Mouse (Mus musculus): ENCODE data around the gene Cyp2ab1.
"Not testable (repeated sequence)": the region's sequence is repeated elsewhere in the genome, so short reads cannot be mapped to it uniquely, and the experiment has no call there.

Cyp2ab1 gene

GRCm38 (mm10) chr16:20325286-20325685, at the start of gene Cyp2ab1:
Cyp2ab1 (minus strand) TSS chr16:20325404.
- no peak for DNase-seq (ENCODE audit: low read depth)

- DNase-seq (ENCODE audit: low read depth), result no peak
These were observed 46.5 kb upstream of the Cyp2ab1 start for GRCm38 (mm10) chr16:20371731-20372130.

- no peak for DNase-seq (ENCODE audit: low read depth)
These were observed 43.0 kb upstream of the Cyp2ab1 start for GRCm38 (mm10) chr16:20368221-20368620.

GRCm38 (mm10) chr16:20362121-20362520, 36.9 kb upstream of the Cyp2ab1 start:
- DNase-seq (ENCODE audit: low read depth), result no peak

- not testable (repeated sequence) for DNase-seq (ENCODE audit: low read depth)
These were observed 36.3 kb upstream of the Cyp2ab1 start for GRCm38 (mm10) chr16:20361496-20361895.

- no peak for DNase-seq (ENCODE audit: low read depth)
These were observed 34.6 kb upstream of the Cyp2ab1 start for GRCm38 (mm10) chr16:20359643-20360295.

GRCm38 (mm10) chr16:20357837-20358236, 32.6 kb upstream of the Cyp2ab1 start:
- peak; percentile 13 for DNase-seq (ENCODE audit: low read depth)

GRCm38 (mm10) chr16:20354762-20355161, 29.6 kb upstream of the Cyp2ab1 start:
- no peak for DNase-seq (ENCODE audit: low read depth)

- no peak for DNase-seq (ENCODE audit: low read depth)
These were observed 28.8 kb upstream of the Cyp2ab1 start for GRCm38 (mm10) chr16:20354011-20354410.

GRCm38 (mm10) chr16:20345464-20345863, 20.3 kb upstream of the Cyp2ab1 start:
- DNase-seq (ENCODE audit: low read depth), result no peak

- DNase-seq (ENCODE audit: low read depth), result no peak
These were observed 13.4 kb upstream of the Cyp2ab1 start for GRCm38 (mm10) chr16:20338616-20339015.

GRCm38 (mm10) chr16:20334918-20335317, 9.7 kb upstream of the Cyp2ab1 start:
- no peak for DNase-seq (ENCODE audit: low read depth)

GRCm38 (mm10) chr16:20328306-20328705, 3.1 kb upstream of the Cyp2ab1 start:
- DNase-seq (ENCODE audit: low read depth), result no peak

GRCm38 (mm10) chr16:20323907-20324306, 1.3 kb downstream of the Cyp2ab1 start:
- no peak for DNase-seq (ENCODE audit: low read depth)

- DNase-seq (ENCODE audit: low read depth), result no peak
These were observed 2.9 kb downstream of the Cyp2ab1 start for GRCm38 (mm10) chr16:20322274-20322673.

GRCm38 (mm10) chr16:20316770-20317169, 8.4 kb downstream of the Cyp2ab1 start:
- no peak for DNase-seq (ENCODE audit: low read depth)

GRCm38 (mm10) chr16:20315266-20315665, 9.9 kb downstream of the Cyp2ab1 start:
- DNase-seq (ENCODE audit: low read depth), result no peak

GRCm38 (mm10) chr16:20312272-20312671, 12.9 kb downstream of the Cyp2ab1 start:
- no peak for DNase-seq (ENCODE audit: low read depth)

GRCm38 (mm10) chr16:20301770-20302649, 23.2 kb downstream of the Cyp2ab1 start, which contains the start of gene Parl:
Parl (minus strand) TSS chr16:20302387.
- DNase-seq (ENCODE audit: low read depth), result peak; percentile 95

- DNase-seq (ENCODE audit: low read depth), result no peak
These were observed 25.1 kb downstream of the Cyp2ab1 start for GRCm38 (mm10) chr16:20300076-20300475.

- DNase-seq (ENCODE audit: low read depth), result no peak
These were observed 45.0 kb downstream of the Cyp2ab1 start for GRCm38 (mm10) chr16:20280238-20280637.

- no peak for DNase-seq (ENCODE audit: low read depth)
These were observed 45.8 kb downstream of the Cyp2ab1 start for GRCm38 (mm10) chr16:20279395-20279794.

GRCm38 (mm10) chr16:20272994-20273393, 52.2 kb downstream of the Cyp2ab1 start:
- DNase-seq (ENCODE audit: low read depth), result no peak

Measured in c-Kit-positive CD71-negative TER-119-negative erythroid progenitor cells, embryonic 14.5 days (primary cell).